Mouse (Mus musculus): ENCODE measurements around the gene Hemk1. TPM values are rescaled to one million over a fixed set of nuclear protein-coding genes. Genes with fewer than 3 reads are reported as not detected.
A peak's percentile ranks its signal among the peaks of the same experiment; 100 is the strongest.

Hemk1 gene
- polyA plus RNA-seq, 1 experiment from 2014 or later = 13.5 TPM

DNA sequence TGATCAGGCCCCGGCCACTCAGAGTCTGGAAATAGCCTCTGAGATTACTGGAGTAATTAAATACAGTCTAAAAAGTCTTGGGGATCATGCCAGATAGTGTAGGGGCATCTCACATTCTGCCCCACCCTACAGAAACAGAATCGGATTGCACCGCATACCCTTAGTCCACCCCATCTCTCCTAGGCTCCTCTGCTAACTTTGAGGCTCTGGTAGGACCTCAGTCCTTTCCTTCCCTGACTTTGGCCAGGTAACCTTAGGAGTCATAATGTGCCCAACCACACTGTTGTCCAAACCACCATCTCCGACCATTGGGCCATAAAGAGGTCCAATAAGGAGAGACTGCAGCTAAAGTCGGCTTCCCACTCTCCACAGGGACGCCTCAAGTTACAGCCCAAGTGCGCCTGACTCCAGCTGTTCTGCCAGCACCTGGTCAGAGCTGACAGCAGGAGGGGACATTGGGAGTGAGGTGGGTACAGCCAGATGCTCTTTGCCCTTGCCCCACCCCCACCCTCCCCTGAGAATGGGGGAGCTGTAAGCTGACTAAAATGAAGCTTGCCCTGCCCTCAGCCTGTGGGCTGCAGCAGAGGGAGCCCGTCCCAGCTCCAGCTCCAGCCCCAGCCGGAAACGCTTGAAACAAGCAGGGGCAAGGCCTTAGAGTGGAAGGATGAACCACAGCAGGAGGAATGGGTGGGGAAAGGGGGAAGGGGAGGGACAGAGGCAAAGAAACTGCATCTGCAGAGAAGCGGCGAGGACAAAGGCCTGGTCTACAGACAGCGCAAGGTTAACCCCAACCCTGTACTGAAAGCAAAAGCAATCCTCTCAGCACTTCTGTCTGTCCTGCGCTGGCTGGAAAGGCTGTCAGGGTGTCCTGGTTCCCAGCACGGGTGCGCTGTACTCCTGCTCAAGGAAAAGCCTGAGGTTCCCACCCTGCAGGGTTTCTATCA lies 58.5 kb downstream of the Hemk1 start:
- DNase-seq (ENCODE audit: low spot score) = peak; percentile 49
- peaks cover 29% of the 10 kb centered on the region for H3K4me1 ChIP-seq
- no peaks in the 10 kb centered on the region for H3K36me3 ChIP-seq
- H3K27ac ChIP-seq (replicated peaks) = peak overlapping the region; percentile 66
- H3K9me3 ChIP-seq (replicated peaks) = no peaks in the 10 kb centered on the region
- H3K4me3 ChIP-seq = peak overlapping the region; percentile 22
- 21% methylated on average over 16 of the region's 16 CpGs for WGBS
- H3K27me3 ChIP-seq (ENCODE audit: low read depth, poor library complexity, severe bottlenecking) = peaks cover 14% of the 10 kb centered on the region

GRCm38 (mm10) chr9:107278527-107279377 lies 59.4 kb downstream of the Hemk1 start:
- DNase-seq (ENCODE audit: low spot score) = no peak
- 65% methylated on average over 8 of the region's 8 CpGs for WGBS
- no peaks in the 10 kb centered on the region for H3K9me3 ChIP-seq (replicated peaks)
- no peaks in the 10 kb centered on the region for H3K36me3 ChIP-seq
- peaks cover 14% of the 10 kb centered on the region for H3K27me3 ChIP-seq (ENCODE audit: low read depth, poor library complexity, severe bottlenecking)
- peaks cover 29% of the 10 kb centered on the region for H3K4me1 ChIP-seq
- H3K27ac ChIP-seq (replicated peaks) = no peak overlapping the region
- H3K4me3 ChIP-seq = no peak overlapping the region

DNA sequence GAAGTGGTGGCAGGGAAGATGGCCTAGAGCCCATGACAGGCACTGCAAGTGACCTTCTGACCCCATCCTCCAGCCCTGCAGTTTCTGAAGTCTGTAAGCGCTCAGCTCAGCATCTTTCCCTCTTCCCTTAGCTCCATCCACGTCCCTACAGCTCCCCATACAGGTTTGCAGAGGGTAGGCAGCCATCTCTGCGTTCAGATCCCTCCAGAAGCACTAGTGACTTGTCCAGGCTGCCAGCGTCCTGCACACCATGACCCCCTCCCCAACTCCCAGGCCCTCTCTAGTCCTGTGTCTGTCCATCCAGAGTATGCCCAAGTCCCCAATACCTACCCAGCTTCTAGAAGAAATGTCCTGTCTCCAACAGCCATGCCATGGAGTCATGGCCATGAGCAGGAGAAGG lies 60.0 kb downstream of the Hemk1 start:
- H3K4me1 ChIP-seq = peaks cover 29% of the 10 kb centered on the region
- no peaks in the 10 kb centered on the region for H3K36me3 ChIP-seq
- H3K4me3 ChIP-seq = no peak overlapping the region
- no peak for DNase-seq (ENCODE audit: low spot score)
- H3K9me3 ChIP-seq (replicated peaks) = no peaks in the 10 kb centered on the region
- peaks cover 14% of the 10 kb centered on the region for H3K27me3 ChIP-seq (ENCODE audit: low read depth, poor library complexity, severe bottlenecking)
- WGBS = 45% methylated on average over 4 of the region's 4 CpGs
- H3K27ac ChIP-seq (replicated peaks) = no peak overlapping the region

DNA sequence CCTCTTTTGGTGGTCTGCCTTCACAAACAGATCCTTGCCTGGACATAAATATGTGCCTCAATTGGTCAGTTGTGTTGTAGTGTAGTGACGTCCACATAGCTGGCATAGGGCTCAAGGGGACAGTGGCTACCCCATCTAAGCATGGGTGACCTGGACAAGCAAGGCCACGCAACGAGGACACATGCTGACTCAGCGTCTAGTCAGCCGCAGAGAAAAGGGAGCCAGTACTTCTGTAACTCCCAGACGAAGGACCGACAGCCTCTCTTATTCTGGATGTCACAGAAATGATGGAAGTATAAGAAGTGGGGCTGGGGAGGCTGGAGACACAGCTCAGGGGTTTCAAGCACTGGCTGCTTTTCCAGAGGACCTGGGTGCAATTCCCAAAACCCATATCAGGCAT lies 60.5 kb downstream of the Hemk1 start:
- H3K27me3 ChIP-seq (ENCODE audit: low read depth, poor library complexity, severe bottlenecking) = peaks cover 14% of the 10 kb centered on the region
- H3K27ac ChIP-seq (replicated peaks) = no peak overlapping the region
- H3K36me3 ChIP-seq = no peaks in the 10 kb centered on the region
- WGBS = 88% methylated on average over 7 of the region's 7 CpGs
- H3K4me3 ChIP-seq = no peak overlapping the region
- H3K9me3 ChIP-seq (replicated peaks) = no peaks in the 10 kb centered on the region
- H3K4me1 ChIP-seq = peaks cover 29% of the 10 kb centered on the region
- no peak for DNase-seq (ENCODE audit: low spot score)

Other genes with a start within 250 kb of the Hemk1 start
- gene Dock3, start 106.4 kb downstream of the Hemk1 start, polyA plus RNA-seq (2016; fragmentation: Nextera tagmentation; extraction: Ambion mirVana) = 4.2 and 4.4 TPM in 2 replicates
- 3.9 and 4.9 TPM in 2 replicates for gene Mapkapk3, start 48.5 kb downstream of the Hemk1 start, polyA plus RNA-seq (2016; fragmentation: Nextera tagmentation; extraction: Ambion mirVana)
- gene Cish, start 42.3 kb downstream of the Hemk1 start, polyA plus RNA-seq (2016; fragmentation: Nextera tagmentation; extraction: Ambion mirVana) = 7.3 and 7.5 TPM in 2 replicates
- gene 6430571L13Rik, start 2.3 kb upstream of the Hemk1 start, polyA plus RNA-seq (2016; fragmentation: Nextera tagmentation; extraction: Ambion mirVana) = 1.8 and 2.5 TPM in 2 replicates
- gene Cacna2d2, start 61.3 kb upstream of the Hemk1 start, polyA plus RNA-seq (2016; fragmentation: Nextera tagmentation; extraction: Ambion mirVana) = 1.00 and 1.7 TPM in 2 replicates
- gene Tmem115, start 195.6 kb upstream of the Hemk1 start, polyA plus RNA-seq (2016; fragmentation: Nextera tagmentation; extraction: Ambion mirVana) = 38.6 and 39.5 TPM in 2 replicates
- gene Cyb561d2, start 203.8 kb upstream of the Hemk1 start, polyA plus RNA-seq (2016; fragmentation: Nextera tagmentation; extraction: Ambion mirVana) = 20.5 and 22.6 TPM in 2 replicates
- 37.1 and 40.4 TPM in 2 replicates for gene Nprl2, start 203.9 kb upstream of the Hemk1 start, polyA plus RNA-seq (2016; fragmentation: Nextera tagmentation; extraction: Ambion mirVana)
- gene Zmynd10, start 208.9 kb upstream of the Hemk1 start, polyA plus RNA-seq (2016; fragmentation: Nextera tagmentation; extraction: Ambion mirVana) = 0.75 and 1.1 TPM in 2 replicates
- gene Rassf1, start 213.2 kb upstream of the Hemk1 start, polyA plus RNA-seq (2016; fragmentation: Nextera tagmentation; extraction: Ambion mirVana) = 54.2 and 54.8 TPM in 2 replicates
- gene Tusc2, start 224.9 kb upstream of the Hemk1 start, polyA plus RNA-seq (2016; fragmentation: Nextera tagmentation; extraction: Ambion mirVana) = 79.2 and 84.3 TPM in 2 replicates
- 143 and 150 TPM in 2 replicates for gene Hyal2, start 229.6 kb upstream of the Hemk1 start, polyA plus RNA-seq (2016; fragmentation: Nextera tagmentation; extraction: Ambion mirVana)
- 6.8 and 9.3 TPM in 2 replicates for gene Hyal1, start 238.6 kb upstream of the Hemk1 start, polyA plus RNA-seq (2016; fragmentation: Nextera tagmentation; extraction: Ambion mirVana)
- 17.6 and 18.2 TPM in 2 replicates for gene Naa80, start 240.5 kb upstream of the Hemk1 start, polyA plus RNA-seq (2016; fragmentation: Nextera tagmentation; extraction: Ambion mirVana)
- 0.62 and 0.96 TPM in 2 replicates for gene Hyal3, start 242.5 kb upstream of the Hemk1 start, polyA plus RNA-seq (2016; fragmentation: Nextera tagmentation; extraction: Ambion mirVana)
- 46.3 and 56.8 TPM in 2 replicates for gene Ifrd2, start 249.3 kb upstream of the Hemk1 start, polyA plus RNA-seq (2016; fragmentation: Nextera tagmentation; extraction: Ambion mirVana)

Measured in midbrain, embryonic 10.5 days (tissue).